In genomic region chr9:75051841-75052240, GRCm38 (mm10) we compare ENCODE assay signal across 17 mouse cellular contexts.
"Had no signal": no experiment of that assay in that cellular context is flagged by ENCODE, and none has a peak within 500 bp of the region (broad histone marks: within the 10 kb centered on the region; RNA-seq: fewer than 3 reads in every experiment).

No protein-coding gene starts in this region.

- H3K9ac ChIP-seq: liver, embryonic 13.5 days; stomach, embryonic 15.5 days had no signal

- DNase-seq: kidney, adult 18-20 months; kidney, adult 9 months; kidney, postnatal 14 days; kidney, postnatal 4 days; layer of hippocampus, postnatal 36 days; liver, embryonic 13.5 days; lung, adult 2 months; lung, postnatal 14 days; lung, postnatal 4 days; midbrain, embryonic 14.5 days; right cerebral cortex, postnatal 14 days; spleen, adult 18-20 months; thymus, adult 18-20 months; thymus, postnatal 36 days had no signal

- H3K36me3 ChIP-seq: stomach, embryonic 15.5 days had no signal

- H3K27ac ChIP-seq: liver, embryonic 13.5 days; stomach, embryonic 15.5 days had no signal

- H3K4me2 ChIP-seq: liver, embryonic 13.5 days; midbrain, embryonic 11.5 days; stomach, embryonic 15.5 days had no signal

- H3K4me3 ChIP-seq: liver, embryonic 13.5 days; stomach, embryonic 15.5 days had no signal

- ATAC-seq: intestine, embryonic 16.5 days had no signal

- H3K9me3 ChIP-seq: liver, embryonic 13.5 days; stomach, embryonic 15.5 days had no signal

- H3K4me1 ChIP-seq: stomach, embryonic 15.5 days had no signal

- H3K27me3 ChIP-seq: liver, embryonic 13.5 days; stomach, embryonic 15.5 days had no signal
